Mouse (Mus musculus): ENCODE data around the gene Nceh1. TPM values are rescaled to one million over a fixed set of nuclear protein-coding genes. Genes with fewer than 3 reads are reported as not detected.
"Not testable (repeated sequence)": the region's sequence is repeated elsewhere in the genome, so short reads cannot be mapped to it uniquely, and the experiment has no call there.

The Nceh1 gene
- polyA plus RNA-seq, 1 experiment from 2014 or later: 2.9 TPM

DNA sequence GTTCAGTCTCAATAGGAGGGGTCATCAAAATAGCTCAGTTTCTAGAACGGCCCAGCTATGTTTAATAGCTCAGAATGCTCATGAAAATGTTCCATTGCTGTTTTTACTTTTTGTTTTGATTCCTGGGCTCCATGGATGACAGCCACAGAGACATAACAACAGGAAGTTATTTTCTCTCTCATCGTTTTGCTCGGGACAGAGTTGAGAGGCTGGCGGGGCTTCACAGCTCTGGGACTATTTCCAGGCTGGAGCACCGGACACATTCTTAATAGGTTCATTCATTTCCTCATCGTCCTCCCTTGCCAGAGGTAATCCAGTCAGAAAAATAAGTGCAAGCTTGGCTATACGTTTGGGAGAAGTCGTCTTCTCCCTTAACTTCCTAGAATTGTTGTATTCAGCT, 106.1 kb downstream of the Nceh1 start:
- no peak overlapping the region for H3K9ac ChIP-seq (ENCODE audit: low read length)
- H3K4me1 ChIP-seq (ENCODE audit: control insufficient read depth, insufficient read depth, low read length): no peaks in the 10 kb centered on the region
- no peak overlapping the region for H3K4me3 ChIP-seq (ENCODE audit: low read depth, low read length)
- no peaks in the 10 kb centered on the region for H3K36me3 ChIP-seq (ENCODE audit: control insufficient read depth, insufficient read depth, low read length)
- DNase-seq (ENCODE audit: low spot score) (no peak), ATAC-seq (ENCODE audit: insufficient number of reproducible peaks, low FRiP score, low TSS enrichment, low read depth) (no peak)
- H3K9me3 ChIP-seq (ENCODE audit: control insufficient read depth, low read length): no peaks in the 10 kb centered on the region
- H3K27ac ChIP-seq (replicated peaks; ENCODE audit: low read depth, low read length): no peak overlapping the region
- no peak overlapping the region for H3K4me2 ChIP-seq (ENCODE audit: low read depth, severe bottlenecking)
- no peaks in the 10 kb centered on the region for H3K27me3 ChIP-seq (ENCODE audit: control insufficient read depth, insufficient read depth, low read length)
- WGBS: 73% methylated on average over 8 of the region's 8 CpGs

DNA sequence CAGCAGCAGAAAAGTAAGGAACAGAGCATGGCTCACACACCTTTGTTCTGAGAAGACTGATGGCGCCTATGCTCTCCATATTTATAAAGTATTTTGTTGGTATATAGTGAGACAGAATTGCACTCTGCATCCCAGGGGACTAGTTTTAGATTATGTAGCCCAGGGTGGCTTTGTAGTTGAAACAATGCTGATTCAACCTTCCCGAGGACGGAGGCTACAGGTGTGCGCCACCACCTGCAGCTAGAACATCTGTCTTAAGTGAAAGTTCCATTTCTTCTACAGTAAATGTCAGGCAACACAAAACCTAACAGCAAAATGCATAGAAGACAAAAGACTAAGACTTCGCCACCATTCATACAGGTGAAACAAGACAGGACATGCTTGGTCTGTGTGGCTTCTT, 107.5 kb downstream of the Nceh1 start:
- WGBS: 86% methylated on average over 5 of the region's 5 CpGs
- ATAC-seq (ENCODE audit: insufficient number of reproducible peaks, low FRiP score, low TSS enrichment, low read depth) (no peak), DNase-seq (ENCODE audit: low spot score) (no peak)

DNA sequence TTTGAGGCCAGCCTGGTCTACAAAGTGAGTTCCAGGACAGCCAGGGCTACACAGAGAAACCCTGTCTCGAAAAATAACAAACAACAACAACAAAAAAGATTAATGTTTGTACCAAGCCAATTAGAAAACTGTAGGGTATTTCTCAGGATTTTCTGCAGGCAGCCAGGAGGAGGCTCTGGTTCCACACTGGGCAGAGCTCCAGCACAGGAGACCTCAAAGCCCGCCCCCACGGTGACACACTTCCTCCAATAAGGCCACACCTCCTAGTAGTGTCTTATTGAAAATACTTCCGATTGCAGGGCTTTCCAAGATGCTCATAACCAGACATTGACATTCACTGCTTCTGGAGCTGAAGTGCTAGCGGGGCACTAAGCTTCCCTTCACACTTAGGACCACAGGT, 108.2 kb downstream of the Nceh1 start:
- H3K9ac ChIP-seq (ENCODE audit: low read length); H3K4me3 ChIP-seq (ENCODE audit: low read depth, low read length): not testable (repeated sequence)
- WGBS: 93% methylated on average over 5 of the region's 5 CpGs

More for the DNA sequence above, 107.5 kb downstream of the Nceh1 start:
- Histone ChIP-seq H3K36me3 (ENCODE audit: control insufficient read depth, insufficient read depth, low read length) (no peaks in the 10 kb centered on the region), H3K27ac (replicated peaks; ENCODE audit: low read depth, low read length) (no peak overlapping the region), H3K4me3 (ENCODE audit: low read depth, low read length) (no peak overlapping the region), H3K4me1 (ENCODE audit: control insufficient read depth, insufficient read depth, low read length) (no peaks in the 10 kb centered on the region), H3K9ac (ENCODE audit: low read length) (no peak overlapping the region), H3K9me3 (ENCODE audit: control insufficient read depth, low read length) (no peaks in the 10 kb centered on the region), H3K27me3 (ENCODE audit: control insufficient read depth, insufficient read depth, low read length) (no peaks in the 10 kb centered on the region), H3K4me2 (ENCODE audit: low read depth, severe bottlenecking) (no peak overlapping the region)

DNA sequence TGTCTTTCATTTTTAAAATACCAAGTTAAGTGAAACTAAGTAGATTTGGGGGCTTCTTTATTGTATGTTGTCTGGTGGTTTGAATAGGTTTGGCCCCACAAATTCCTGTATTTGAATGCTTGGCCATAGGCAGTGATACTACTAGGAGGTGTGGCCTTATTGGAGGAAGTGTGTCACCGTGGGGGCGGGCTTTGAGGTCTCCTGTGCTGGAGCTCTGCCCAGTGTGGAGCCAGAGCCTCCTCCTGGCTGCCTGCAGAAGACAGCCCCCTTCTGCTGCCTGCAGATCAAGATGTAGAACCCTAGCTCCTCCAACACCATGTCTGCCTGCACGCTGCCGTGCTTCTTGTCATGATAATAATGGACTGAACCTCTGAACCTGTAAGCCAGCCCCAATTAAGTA, 108.6 kb downstream of the Nceh1 start:
- not testable (repeated sequence) for ATAC-seq (ENCODE audit: insufficient number of reproducible peaks, low FRiP score, low TSS enrichment, low read depth); H3K4me2 ChIP-seq (ENCODE audit: low read depth, severe bottlenecking); H3K27me3 ChIP-seq (ENCODE audit: control insufficient read depth, insufficient read depth, low read length); H3K4me1 ChIP-seq (ENCODE audit: control insufficient read depth, insufficient read depth, low read length); H3K27ac ChIP-seq (replicated peaks; ENCODE audit: low read depth, low read length); H3K9me3 ChIP-seq (ENCODE audit: control insufficient read depth, low read length); H3K9ac ChIP-seq (ENCODE audit: low read length); H3K36me3 ChIP-seq (ENCODE audit: control insufficient read depth, insufficient read depth, low read length); H3K4me3 ChIP-seq (ENCODE audit: low read depth, low read length); DNase-seq (ENCODE audit: low spot score)
- 81% methylated on average over 4 of the region's 4 CpGs for WGBS

More for the DNA sequence above, 108.2 kb downstream of the Nceh1 start:
- not testable (repeated sequence) for H3K4me2 ChIP-seq (ENCODE audit: low read depth, severe bottlenecking); H3K4me1 ChIP-seq (ENCODE audit: control insufficient read depth, insufficient read depth, low read length); ATAC-seq (ENCODE audit: insufficient number of reproducible peaks, low FRiP score, low TSS enrichment, low read depth); DNase-seq (ENCODE audit: low spot score); H3K9me3 ChIP-seq (ENCODE audit: control insufficient read depth, low read length); H3K27ac ChIP-seq (replicated peaks; ENCODE audit: low read depth, low read length); H3K27me3 ChIP-seq (ENCODE audit: control insufficient read depth, insufficient read depth, low read length); H3K36me3 ChIP-seq (ENCODE audit: control insufficient read depth, insufficient read depth, low read length)

DNA sequence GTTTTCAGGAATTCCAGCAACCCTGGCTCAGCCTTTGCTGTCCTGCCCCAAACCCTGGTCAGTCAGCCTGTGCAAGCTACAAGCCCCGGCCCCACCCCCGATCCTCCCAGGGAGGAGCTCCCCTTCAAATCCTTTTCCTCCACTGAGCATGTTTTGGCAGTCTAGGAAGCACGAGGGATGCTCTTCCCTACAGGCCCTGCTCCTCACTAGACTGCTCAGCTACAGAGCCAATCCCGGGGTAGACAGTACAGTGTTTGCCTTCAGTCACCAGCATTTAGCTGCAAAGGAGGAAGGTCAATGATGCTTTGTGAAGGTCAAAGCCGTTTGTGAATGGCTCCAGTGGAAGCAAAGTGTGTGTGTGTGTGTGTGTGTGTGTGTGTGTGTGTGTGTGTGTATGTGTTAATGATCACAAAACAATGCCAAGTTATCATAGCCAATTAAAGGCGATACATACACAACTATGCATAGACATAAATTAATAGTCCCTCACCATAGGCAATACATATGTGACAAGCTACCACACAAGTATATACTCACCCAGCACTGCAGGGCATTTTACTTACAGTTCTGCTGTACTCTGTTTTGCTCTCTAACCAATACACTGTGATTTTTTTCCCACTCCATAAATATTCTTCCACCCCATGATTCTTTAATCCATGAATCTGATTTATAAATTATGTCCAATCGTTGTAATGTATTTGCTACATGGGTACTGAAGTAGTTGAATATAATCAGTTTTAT, 111.0 kb downstream of the Nceh1 start:
- Histone ChIP-seq H3K36me3 (ENCODE audit: control insufficient read depth, insufficient read depth, low read length) (no peaks in the 10 kb centered on the region), H3K4me1 (ENCODE audit: control insufficient read depth, insufficient read depth, low read length) (no peaks in the 10 kb centered on the region), H3K9me3 (ENCODE audit: control insufficient read depth, low read length) (no peaks in the 10 kb centered on the region), H3K4me2 (ENCODE audit: low read depth, severe bottlenecking) (no peak overlapping the region), H3K9ac (ENCODE audit: low read length) (no peak overlapping the region), H3K4me3 (ENCODE audit: low read depth, low read length) (no peak overlapping the region), H3K27me3 (ENCODE audit: control insufficient read depth, insufficient read depth, low read length) (no peaks in the 10 kb centered on the region), H3K27ac (replicated peaks; ENCODE audit: low read depth, low read length) (no peak overlapping the region)
- DNase-seq (ENCODE audit: low spot score): no peak
- WGBS: 68% methylated on average over 7 of the region's 7 CpGs
- ATAC-seq (ENCODE audit: insufficient number of reproducible peaks, low FRiP score, low TSS enrichment, low read depth): no peak

DNA sequence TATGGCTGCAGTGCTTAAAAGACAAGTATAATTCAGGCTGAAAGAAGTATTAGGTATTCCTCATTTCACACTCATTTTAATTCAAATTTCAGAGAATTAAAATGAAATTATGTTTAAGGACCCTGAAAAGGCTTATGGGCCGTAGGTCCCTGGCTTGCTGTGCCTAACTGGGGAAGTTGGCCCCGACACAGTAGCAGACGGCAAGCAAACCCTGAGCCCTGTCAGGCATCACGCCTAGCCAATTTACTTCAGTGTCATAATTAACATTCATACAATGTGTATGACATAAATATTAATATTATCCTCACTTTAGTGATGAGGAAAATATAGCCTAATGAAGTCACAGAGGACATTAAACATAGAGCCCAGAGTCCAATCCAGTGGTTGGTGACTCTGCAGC, 117.7 kb downstream of the Nceh1 start:
- no peaks in the 10 kb centered on the region for H3K27me3 ChIP-seq (ENCODE audit: control insufficient read depth, insufficient read depth, low read length)
- 87% methylated on average over 4 of the region's 4 CpGs for WGBS
- H3K9ac ChIP-seq (ENCODE audit: low read length): no peak overlapping the region
- no peak overlapping the region for H3K27ac ChIP-seq (replicated peaks; ENCODE audit: low read depth, low read length)
- H3K4me1 ChIP-seq (ENCODE audit: control insufficient read depth, insufficient read depth, low read length): no peaks in the 10 kb centered on the region
- H3K9me3 ChIP-seq (ENCODE audit: control insufficient read depth, low read length): no peaks in the 10 kb centered on the region
- DNase-seq (ENCODE audit: low spot score) (no peak), ATAC-seq (ENCODE audit: insufficient number of reproducible peaks, low FRiP score, low TSS enrichment, low read depth) (no peak)
- no peaks in the 10 kb centered on the region for H3K36me3 ChIP-seq (ENCODE audit: control insufficient read depth, insufficient read depth, low read length)
- no peak overlapping the region for H3K4me3 ChIP-seq (ENCODE audit: low read depth, low read length)
- H3K4me2 ChIP-seq (ENCODE audit: low read depth, severe bottlenecking): no peak overlapping the region

DNA sequence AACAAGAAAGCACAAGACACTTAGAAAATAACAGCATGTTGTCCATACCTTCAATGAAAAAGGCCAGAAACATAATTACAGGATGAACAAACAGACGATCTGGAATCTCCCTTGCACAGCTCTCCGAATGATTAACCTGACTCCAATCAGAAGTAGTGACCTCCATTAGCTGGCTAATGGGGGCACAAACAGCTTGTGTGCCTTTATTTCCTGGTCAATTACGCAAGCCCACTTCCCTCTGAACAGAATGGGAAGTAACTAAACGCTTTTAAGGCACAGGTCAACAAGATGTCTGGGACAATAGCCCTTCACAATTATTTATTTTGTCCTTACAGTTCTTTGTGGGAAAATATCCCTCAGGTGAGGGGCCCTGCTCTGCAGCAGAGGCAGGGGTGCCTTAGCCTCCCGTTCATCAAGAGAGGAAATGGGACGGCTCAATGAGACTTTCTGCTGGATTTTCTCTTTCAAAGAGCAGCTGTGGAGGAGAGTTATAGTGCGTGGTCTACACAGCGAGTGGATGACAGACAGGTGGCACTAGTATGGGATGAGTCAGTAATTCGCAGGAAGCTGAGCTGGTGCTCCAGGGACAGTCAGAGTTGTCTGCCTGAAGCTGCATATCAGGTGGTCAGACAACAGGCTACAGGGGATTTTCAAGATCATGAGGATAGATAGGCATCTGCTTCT, 119.7 kb downstream of the Nceh1 start:
- H3K4me3 ChIP-seq (ENCODE audit: low read depth, low read length): no peak overlapping the region
- no peaks in the 10 kb centered on the region for H3K9me3 ChIP-seq (ENCODE audit: control insufficient read depth, low read length)
- no peaks in the 10 kb centered on the region for H3K4me1 ChIP-seq (ENCODE audit: control insufficient read depth, insufficient read depth, low read length)
- H3K27ac ChIP-seq (replicated peaks; ENCODE audit: low read depth, low read length): no peak overlapping the region
- 73% methylated on average over 9 of the region's 9 CpGs for WGBS
- H3K27me3 ChIP-seq (ENCODE audit: control insufficient read depth, insufficient read depth, low read length): no peaks in the 10 kb centered on the region
- DNase-seq (ENCODE audit: low spot score) (no peak), ATAC-seq (ENCODE audit: insufficient number of reproducible peaks, low FRiP score, low TSS enrichment, low read depth) (no peak)
- no peak overlapping the region for H3K9ac ChIP-seq (ENCODE audit: low read length)
- no peak overlapping the region for H3K4me2 ChIP-seq (ENCODE audit: low read depth, severe bottlenecking)
- no peaks in the 10 kb centered on the region for H3K36me3 ChIP-seq (ENCODE audit: control insufficient read depth, insufficient read depth, low read length)

DNA sequence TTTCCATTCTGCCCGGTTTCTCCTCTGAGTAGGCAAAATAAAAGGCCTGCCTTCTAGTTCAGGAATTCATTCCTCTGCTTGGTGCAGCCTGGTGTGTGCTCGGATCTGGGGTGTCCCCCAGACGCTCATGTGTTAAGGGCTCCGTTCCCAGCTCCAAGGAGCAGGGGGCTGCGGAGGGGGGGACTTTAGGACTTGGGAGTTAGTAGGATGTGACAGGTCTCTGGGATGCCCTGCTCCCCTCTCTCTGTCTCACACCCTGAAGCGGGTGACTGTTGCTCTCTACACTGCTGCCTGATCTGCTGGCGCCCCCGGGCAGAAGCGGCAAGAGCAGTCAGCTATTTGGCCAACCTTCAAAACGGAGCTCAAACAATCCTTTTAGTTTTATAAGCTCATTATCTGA, 124.0 kb downstream of the Nceh1 start:
- no peak overlapping the region for H3K9ac ChIP-seq (ENCODE audit: low read length)
- H3K9me3 ChIP-seq (ENCODE audit: control insufficient read depth, low read length): no peaks in the 10 kb centered on the region
- H3K4me3 ChIP-seq (ENCODE audit: low read depth, low read length): no peak overlapping the region
- DNase-seq (ENCODE audit: low spot score) (no peak), ATAC-seq (ENCODE audit: insufficient number of reproducible peaks, low FRiP score, low TSS enrichment, low read depth) (no peak)
- WGBS: 80% methylated on average over 10 of the region's 10 CpGs
- no peaks in the 10 kb centered on the region for H3K4me1 ChIP-seq (ENCODE audit: control insufficient read depth, insufficient read depth, low read length)
- no peak overlapping the region for H3K27ac ChIP-seq (replicated peaks; ENCODE audit: low read depth, low read length)
- H3K4me2 ChIP-seq (ENCODE audit: low read depth, severe bottlenecking): no peak overlapping the region
- H3K27me3 ChIP-seq (ENCODE audit: control insufficient read depth, insufficient read depth, low read length): no peaks in the 10 kb centered on the region
- H3K36me3 ChIP-seq (ENCODE audit: control insufficient read depth, insufficient read depth, low read length): no peaks in the 10 kb centered on the region

Measured in limb, embryonic 11.5 days (tissue).